Mouse (Mus musculus): Measurements from ENCODE around the gene Rps6kl1. TPM values are rescaled to one million over a fixed set of nuclear protein-coding genes. Genes with fewer than 3 reads are reported as not detected.
A peak's percentile ranks its signal among the peaks of the same experiment; 100 is the strongest.

Gene Rps6kl1
- polyA plus RNA-seq, 1 experiment from 2014 or later, result 0.45 TPM

GRCm38 (mm10) chr12:85087845-85088244 is 63.2 kb downstream of the Rps6kl1 start:
- no peaks in the 10 kb centered on the region for H3K27me3 ChIP-seq (ENCODE audit: low read depth, poor library complexity, severe bottlenecking)
- peaks cover 44% of the 10 kb centered on the region for H3K36me3 ChIP-seq
- WGBS, result 58% methylated on average over 12 of the region's 12 CpGs
- peak; percentile 30 for DNase-seq (ENCODE audit: low spot score)
- H3K4me3 ChIP-seq, result no peak overlapping the region
- peaks cover 16% of the 10 kb centered on the region for H3K4me1 ChIP-seq
- H3K9me3 ChIP-seq (replicated peaks), result no peaks in the 10 kb centered on the region
- H3K27ac ChIP-seq, result no peak overlapping the region

Other genes with a start within 250 kb of the Rps6kl1 start
- gene Fcf1, start 180.4 kb downstream of the Rps6kl1 start, polyA plus RNA-seq (2016; fragmentation: Nextera tagmentation; extraction: Ambion mirVana), result 170 and 186 TPM in 2 replicates
- 15.7 and 16.8 TPM in 2 replicates for gene Arel1, start 180.4 kb downstream of the Rps6kl1 start, polyA plus RNA-seq (2016; fragmentation: Nextera tagmentation; extraction: Ambion mirVana)
- 35.8 and 36.6 TPM in 2 replicates for gene Ylpm1, start 154.9 kb downstream of the Rps6kl1 start, polyA plus RNA-seq (2016; fragmentation: Nextera tagmentation; extraction: Ambion mirVana)
- gene Prox2, start 40.5 kb downstream of the Rps6kl1 start, polyA plus RNA-seq (2016; fragmentation: Nextera tagmentation; extraction: Ambion mirVana), result 2.4 and 2.7 TPM in 2 replicates
- 116 and 123 TPM in 2 replicates for gene Dlst, start 40.4 kb downstream of the Rps6kl1 start, polyA plus RNA-seq (2016; fragmentation: Nextera tagmentation; extraction: Ambion mirVana)
- gene Pgf, start 26.5 kb upstream of the Rps6kl1 start, polyA plus RNA-seq (2016; fragmentation: Nextera tagmentation; extraction: Ambion mirVana), result 6.9 and 9.6 TPM in 2 replicates
- gene Eif2b2, start 68.2 kb upstream of the Rps6kl1 start, polyA plus RNA-seq (2016; fragmentation: Nextera tagmentation; extraction: Ambion mirVana), result 126 and 133 TPM in 2 replicates
- 7.0 and 8.2 TPM in 2 replicates for gene Mlh3, start 119.3 kb upstream of the Rps6kl1 start, polyA plus RNA-seq (2016; fragmentation: Nextera tagmentation; extraction: Ambion mirVana)
- gene Acyp1, start 137.2 kb upstream of the Rps6kl1 start, polyA plus RNA-seq (2016; fragmentation: Nextera tagmentation; extraction: Ambion mirVana), result 47.2 and 54.2 TPM in 2 replicates
- 0.68 and 0.91 TPM in 2 replicates for gene Zc2hc1c, start 137.3 kb upstream of the Rps6kl1 start, polyA plus RNA-seq (2016; fragmentation: Nextera tagmentation; extraction: Ambion mirVana)
- gene Nek9, start 188.1 kb upstream of the Rps6kl1 start, polyA plus RNA-seq (2016; fragmentation: Nextera tagmentation; extraction: Ambion mirVana), result 26.0 and 29.9 TPM in 2 replicates
- 264 and 277 TPM in 2 replicates for gene Tmed10, start 223.6 kb upstream of the Rps6kl1 start, polyA plus RNA-seq (2016; fragmentation: Nextera tagmentation; extraction: Ambion mirVana)